Mouse (Mus musculus) splenic B cell, adult 2 months (primary cell): ENCODE results near the gene Plet1.

ENCODE experiments used
- DNase-seq: peaks from one replicate; pipeline ENCODE4 v3.0.0-alpha.2; 2011; ENCODE audit warnings: low read depth, low spot score
- H3K27me3 ChIP-seq: 2 replicates; pipeline ENCODE4 v1.6.1; 2012; ENCODE audit warnings: mild to moderate bottlenecking, low read length, moderate library complexity, mixed read lengths; ENCODE audit not compliant: control insufficient read depth, poor library complexity, insufficient read depth, severe bottlenecking
- H3K36me3 ChIP-seq: 2 replicates; pipeline ENCODE4 v1.6.1; 2012; ENCODE audit warnings: mild to moderate bottlenecking, low read length, moderate library complexity, mixed read lengths; ENCODE audit not compliant: control insufficient read depth, poor library complexity, insufficient read depth, severe bottlenecking

The Plet1 gene

GRCm38 (mm10) chr9:50478826-50479225 lies 15.5 kb upstream of the Plet1 start:
- no peak for DNase-seq
- Histone ChIP-seq H3K27me3 (no peaks in the 10 kb centered on the region), H3K36me3 (no peaks in the 10 kb centered on the region)

- no peak for DNase-seq
- no peaks in the 10 kb centered on the region for H3K27me3 ChIP-seq
- no peaks in the 10 kb centered on the region for H3K36me3 ChIP-seq
These were observed 14.8 kb upstream of the Plet1 start for GRCm38 (mm10) chr9:50479476-50479875.

GRCm38 (mm10) chr9:50482743-50483142 lies 11.6 kb upstream of the Plet1 start:
- no peak for DNase-seq
- Histone ChIP-seq H3K27me3 (no peaks in the 10 kb centered on the region), H3K36me3 (no peaks in the 10 kb centered on the region)

- Histone ChIP-seq H3K27me3 (no peaks in the 10 kb centered on the region), H3K36me3 (no peaks in the 10 kb centered on the region)
- no peak for DNase-seq
These were observed 8.8 kb upstream of the Plet1 start for GRCm38 (mm10) chr9:50485521-50485920.

- no peak for DNase-seq
- no peaks in the 10 kb centered on the region; the same call in 1 of the 2 replicates for H3K27me3 ChIP-seq
- no peaks in the 10 kb centered on the region for H3K36me3 ChIP-seq
These were observed 3.5 kb upstream of the Plet1 start for GRCm38 (mm10) chr9:50490836-50491235.

GRCm38 (mm10) chr9:50491531-50492045 lies 2.7 kb upstream of the Plet1 start:
- H3K36me3 ChIP-seq, result no peaks in the 10 kb centered on the region
- no peaks in the 10 kb centered on the region; the same call in 1 of the 2 replicates for H3K27me3 ChIP-seq
- DNase-seq, result no peak

GRCm38 (mm10) chr9:50493777-50494176 lies 548 bp upstream of the Plet1 start:
- Histone ChIP-seq H3K36me3 (no peaks in the 10 kb centered on the region), H3K27me3 (no peaks in the 10 kb centered on the region; the same call in 1 of the 2 replicates)
- no peak for DNase-seq

GRCm38 (mm10) chr9:50495405-50496150 lies 1.3 kb downstream of the Plet1 start:
- Histone ChIP-seq H3K36me3 (no peaks in the 10 kb centered on the region), H3K27me3 (no peaks in the 10 kb centered on the region; the same call in 1 of the 2 replicates)
- no peak for DNase-seq

- Histone ChIP-seq H3K36me3 (no peaks in the 10 kb centered on the region), H3K27me3 (no peaks in the 10 kb centered on the region; the same call in 1 of the 2 replicates)
- no peak for DNase-seq
These were observed 1.8 kb downstream of the Plet1 start for GRCm38 (mm10) chr9:50496151-50496505.

GRCm38 (mm10) chr9:50496546-50496945 lies 2.2 kb downstream of the Plet1 start:
- H3K27me3 ChIP-seq, result no peaks in the 10 kb centered on the region; the same call in 1 of the 2 replicates
- H3K36me3 ChIP-seq, result no peaks in the 10 kb centered on the region
- no peak for DNase-seq

GRCm38 (mm10) chr9:50497076-50497475 lies 2.8 kb downstream of the Plet1 start:
- no peak for DNase-seq
- H3K27me3 ChIP-seq, result no peaks in the 10 kb centered on the region; the same call in 1 of the 2 replicates
- no peaks in the 10 kb centered on the region for H3K36me3 ChIP-seq

- no peak for DNase-seq
- no peaks in the 10 kb centered on the region for H3K36me3 ChIP-seq
- H3K27me3 ChIP-seq, result no peaks in the 10 kb centered on the region; the same call in 1 of the 2 replicates
These were observed 3.2 kb downstream of the Plet1 start for GRCm38 (mm10) chr9:50497536-50497935.

GRCm38 (mm10) chr9:50498815-50499214 lies 4.5 kb downstream of the Plet1 start:
- H3K27me3 ChIP-seq, result no peaks in the 10 kb centered on the region; the same call in 1 of the 2 replicates
- peak; percentile 11 for DNase-seq

GRCm38 (mm10) chr9:50499781-50500180 lies 5.5 kb downstream of the Plet1 start:
- Histone ChIP-seq H3K27me3 (no peaks in the 10 kb centered on the region), H3K36me3 (no peaks in the 10 kb centered on the region)
- DNase-seq, result no peak

More at GRCm38 (mm10) chr9:50498815-50499214, 4.5 kb downstream of the Plet1 start:
- no peaks in the 10 kb centered on the region for H3K36me3 ChIP-seq

- H3K27me3 ChIP-seq, result no peaks in the 10 kb centered on the region
- no peaks in the 10 kb centered on the region for H3K36me3 ChIP-seq
- no peak for DNase-seq
These were observed 6.2 kb downstream of the Plet1 start for GRCm38 (mm10) chr9:50500467-50500973.
